Comparison of ENCODE assay signal across 15 mouse cellular contexts in genomic region chr6:134067536-134067935, GRCm38 (mm10).
"Had no signal": no experiment of that assay in that cellular context is flagged by ENCODE, and none has a peak within 500 bp of the region (broad histone marks: within the 10 kb centered on the region; RNA-seq: fewer than 3 reads in every experiment).

No protein-coding gene starts in this region.

- H3K27ac ChIP-seq: left cerebral cortex, adult 2 months; limb, embryonic 10.5 days; liver, embryonic 15.5 days; midbrain, embryonic 10.5 days; neural tube, embryonic 15.5 days; stomach, postnatal 0 days had no signal

- H3K4me3 ChIP-seq: left cerebral cortex, adult 2 months; limb, embryonic 10.5 days; liver, embryonic 15.5 days; midbrain, embryonic 10.5 days; myocyte; neural tube, embryonic 15.5 days had no signal

- ATAC-seq: lung, postnatal 0 days had no signal

- H3K4me2 ChIP-seq: liver, embryonic 11.5 days; liver, embryonic 15.5 days; neural tube, embryonic 15.5 days had no signal

- H3K4me1 ChIP-seq: limb, embryonic 10.5 days; midbrain, embryonic 10.5 days had no signal

- DNase-seq: kidney, postnatal 25 days; lung, adult 2 months; lung, postnatal 36 days; midbrain, embryonic 14.5 days; right cerebral cortex, adult 18-20 months; right cerebral cortex, postnatal 25 days had no signal

- H3K9ac ChIP-seq: liver, embryonic 15.5 days; neural tube, embryonic 15.5 days had no signal

- H3K9me3 ChIP-seq: limb, embryonic 10.5 days; liver, embryonic 15.5 days; midbrain, embryonic 10.5 days; neural tube, embryonic 15.5 days had no signal

- H3K27me3 ChIP-seq: liver, embryonic 15.5 days; neural tube, embryonic 15.5 days had no signal

- H3K36me3 ChIP-seq: liver, embryonic 15.5 days; neural tube, embryonic 15.5 days had no signal
